Mouse (Mus musculus): Measurements from ENCODE around the gene Erg. TPM values are rescaled to one million over a fixed set of nuclear protein-coding genes. Genes with fewer than 3 reads are reported as not detected.

Erg gene
- total RNA-seq, 1 experiment from 2014 or later: 26.2 TPM

- DNase-seq: no peak
These were observed 107.8 kb downstream of the Erg start for GRCm38 (mm10) chr16:95478558-95478957.

- DNase-seq: no peak
These were observed 111.4 kb downstream of the Erg start for GRCm38 (mm10) chr16:95475041-95475440.

- no peak for DNase-seq
These were observed 112.4 kb downstream of the Erg start for GRCm38 (mm10) chr16:95473946-95474345.

- DNase-seq: no peak
These were observed 113.6 kb downstream of the Erg start for GRCm38 (mm10) chr16:95472771-95473170.

- no peak for DNase-seq
These were observed 116.9 kb downstream of the Erg start for GRCm38 (mm10) chr16:95469262-95470139.

GRCm38 (mm10) chr16:95467893-95468292 is 118.5 kb downstream of the Erg start:
- no peak for DNase-seq

GRCm38 (mm10) chr16:95466548-95466947 is 119.8 kb downstream of the Erg start:
- DNase-seq: no peak

GRCm38 (mm10) chr16:95464609-95465008 is 121.8 kb downstream of the Erg start:
- DNase-seq: no peak

GRCm38 (mm10) chr16:95463796-95464195 is 122.6 kb downstream of the Erg start:
- peak; percentile 73 for DNase-seq

GRCm38 (mm10) chr16:95461941-95462340 is 124.5 kb downstream of the Erg start:
- DNase-seq: no peak

GRCm38 (mm10) chr16:95460336-95460735 is 126.1 kb downstream of the Erg start:
- no peak for DNase-seq

- no peak for DNase-seq
These were observed 127.1 kb downstream of the Erg start for GRCm38 (mm10) chr16:95459325-95459691.

GRCm38 (mm10) chr16:95458590-95459324 is 127.6 kb downstream of the Erg start:
- no peak for DNase-seq

- DNase-seq: no peak
These were observed 129.4 kb downstream of the Erg start for GRCm38 (mm10) chr16:95457006-95457405.

- no peak for DNase-seq
These were observed 130.5 kb downstream of the Erg start for GRCm38 (mm10) chr16:95455896-95456295.

- no peak for DNase-seq
These were observed 130.9 kb downstream of the Erg start for GRCm38 (mm10) chr16:95455461-95455860.

- DNase-seq: no peak
These were observed 134.0 kb downstream of the Erg start for GRCm38 (mm10) chr16:95452411-95452810.

GRCm38 (mm10) chr16:95449361-95449725 is 137.1 kb downstream of the Erg start:
- DNase-seq: peak; percentile 33

- peak; percentile 63 for DNase-seq
These were observed 137.6 kb downstream of the Erg start for GRCm38 (mm10) chr16:95448643-95449360.

GRCm38 (mm10) chr16:95447896-95448295 is 138.5 kb downstream of the Erg start:
- DNase-seq: peak; percentile 50

GRCm38 (mm10) chr16:95446368-95446767 is 140.0 kb downstream of the Erg start:
- no peak for DNase-seq

- no peak for DNase-seq
These were observed 144.4 kb downstream of the Erg start for GRCm38 (mm10) chr16:95442023-95442422.

GRCm38 (mm10) chr16:95441179-95441578 is 145.2 kb downstream of the Erg start:
- DNase-seq: no peak

Data from adrenal gland, postnatal 14 days (tissue).